Comparison of ENCODE assay signal across 17 mouse cellular contexts in genomic region chr4:149867351-149867750, GRCm38 (mm10).
"Had no signal": no experiment of that assay in that cellular context is flagged by ENCODE, and none has a peak within 500 bp of the region (broad histone marks: within the 10 kb centered on the region; RNA-seq: fewer than 3 reads in every experiment).

No protein-coding gene starts in this region.

- H3K27ac ChIP-seq: layer of hippocampus, adult 2 months; limb, embryonic 13.5 days; liver, embryonic 12.5 days; liver, embryonic 15.5 days; midbrain, embryonic 10.5 days; midbrain, embryonic 13.5 days had no signal

- H3K36me3 ChIP-seq: limb, embryonic 10.5 days; limb, embryonic 13.5 days; liver, embryonic 12.5 days; liver, embryonic 15.5 days; lung, embryonic 15.5 days; midbrain, embryonic 10.5 days; midbrain, embryonic 13.5 days had no signal

- ATAC-seq: intestine, postnatal 0 days; liver, embryonic 12.5 days; midbrain, embryonic 13.5 days; midbrain, embryonic 16.5 days had no signal

- H3K4me3 ChIP-seq: layer of hippocampus, adult 2 months; limb, embryonic 10.5 days; limb, embryonic 13.5 days; liver, embryonic 12.5 days; liver, embryonic 15.5 days; lung, embryonic 15.5 days; megakaryocyte, embryonic 14.5 days; midbrain, embryonic 10.5 days; midbrain, embryonic 13.5 days had no signal

- H3K27me3 ChIP-seq: limb, embryonic 13.5 days; liver, embryonic 15.5 days; lung, embryonic 15.5 days; midbrain, embryonic 13.5 days had no signal

- DNase-seq: kidney, postnatal 10 days; layer of hippocampus, adult 9-11 months; liver; lung, adult 18-20 months; lung, postnatal 10 days; lung, postnatal 36 days had no signal

- H3K9me3 ChIP-seq: limb, embryonic 10.5 days; limb, embryonic 13.5 days; liver, embryonic 12.5 days; liver, embryonic 15.5 days; lung, embryonic 15.5 days; midbrain, embryonic 10.5 days; midbrain, embryonic 13.5 days had no signal

- H3K4me2 ChIP-seq: limb, embryonic 13.5 days; liver, embryonic 12.5 days; liver, embryonic 15.5 days; lung, embryonic 15.5 days; midbrain, embryonic 13.5 days had no signal

- H3K4me1 ChIP-seq: liver, embryonic 15.5 days; midbrain, embryonic 13.5 days had no signal

- H3K9ac ChIP-seq: limb, embryonic 13.5 days; liver, embryonic 12.5 days; liver, embryonic 15.5 days; lung, embryonic 15.5 days; midbrain, embryonic 13.5 days had no signal
